Mouse (Mus musculus): ENCODE measurements at regions not wholly inside any gene's neighbourhood (a gene's known extent, or its start where the extent isn't known, plus 50 kb on each side); places are given as distances from the start of the nearest gene placed in this dataset.

DNA sequence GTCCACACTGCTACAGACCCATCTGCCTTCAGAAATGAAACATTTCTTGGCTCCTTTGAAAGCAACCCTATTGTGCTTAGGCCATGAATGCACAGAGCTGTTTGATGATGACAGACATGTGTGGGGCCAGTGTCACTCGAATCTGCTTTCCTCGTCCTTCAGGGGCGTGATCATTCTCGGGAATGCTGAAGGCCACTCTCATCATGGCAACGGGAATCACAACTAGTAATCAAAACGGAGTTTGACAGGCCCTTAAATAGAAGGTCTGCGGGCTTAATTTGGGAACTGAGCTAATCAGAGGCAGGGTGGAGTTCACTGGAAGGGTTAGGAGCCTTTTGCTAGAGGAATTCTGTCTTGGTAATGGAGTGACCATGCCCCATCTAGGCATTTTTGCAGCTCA, 290.2 kb upstream of the Trib2 start:
- TF ChIP-seq CTCF (IDR thresholded peaks at IDR 0.05; ENCODE audit: borderline replicate concordance, insufficient read depth, low read length), result no peak
- TF ChIP-seq POLR2A (IDR thresholded peaks at IDR 0.05; ENCODE audit: low read depth, low read length), result no peak
